Mouse (Mus musculus) midbrain, embryonic 11.5 days (tissue): ENCODE measurements around the gene Stk25. TPM values are rescaled to one million over a fixed set of nuclear protein-coding genes. Genes with fewer than 3 reads are reported as not detected.

Experiments
- ATAC-seq: fragments of 200-750 bp; cut with Nextera tagmentation; 2 replicates; pipeline ENCODE4 v1.8.0; 2017; ENCODE audit warnings: moderate TSS enrichment, moderate library complexity; ENCODE audit not compliant: low FRiP score
- DNase-seq: peaks from one replicate; pipeline ENCODE4 v3.0.0; 2015; ENCODE audit warnings: low spot score; ENCODE audit errors: missing footprints
- H3K27ac ChIP-seq: fragments of 300-500 bp; sonication (generic); 2 replicates; pipeline ENCODE4 v1.5.1; 2014; ENCODE audit warnings: low read depth, low read length
- H3K27me3 ChIP-seq: fragments of 300-500 bp; sonication (generic); 2 replicates; pipeline ENCODE4 v1.6.1; 2014; ENCODE audit warnings: mild to moderate bottlenecking, low read length, moderate library complexity, mixed read lengths; ENCODE audit not compliant: control insufficient read depth, insufficient read depth
- H3K36me3 ChIP-seq: fragments of 300-500 bp; sonication (generic); 2 replicates; pipeline ENCODE4 v1.6.1; 2014; ENCODE audit warnings: mild to moderate bottlenecking, low read length, moderate library complexity, mixed read lengths; ENCODE audit not compliant: control insufficient read depth, insufficient read depth
- H3K4me1 ChIP-seq: fragments of 300-500 bp; sonication (generic); 2 replicates; pipeline ENCODE4 v1.6.1; 2014; ENCODE audit warnings: low read length; ENCODE audit not compliant: control insufficient read depth, insufficient read depth
- H3K4me2 ChIP-seq: fragments of 300-500 bp; sonication (generic); 2 replicates; pipeline ENCODE4 v1.6.1; 2014; ENCODE audit warnings: mild to moderate bottlenecking, moderate library complexity
- H3K4me3 ChIP-seq: fragments of 300-500 bp; sonication (generic); 2 replicates; pipeline ENCODE4 v1.5.1; 2014; ENCODE audit warnings: low read depth, low read length
- H3K9ac ChIP-seq: fragments of 300-500 bp; sonication (generic); 2 replicates; pipeline ENCODE4 v1.6.1; 2014; ENCODE audit warnings: low read length
- H3K9me3 ChIP-seq: fragments of 300-500 bp; sonication (generic); 2 replicates; pipeline ENCODE4 v1.6.1; 2016; ENCODE audit warnings: low read length; ENCODE audit not compliant: control insufficient read depth
- WGBS: fragments of 180-500 bp; shearing (Covaris S2); extraction: QIAGEN DNeasy Blood & Tissue Kit; methylation state at CpG from one replicate; pipeline ENCODE4 v1.1.7; 2014; 5-methylcytosine and 5-hydroxymethylcytosine counted together
- polyA plus RNA-seq: library from polyadenylated mRNA; unstranded; fragments of >200 nt; fragmentation: Nextera tagmentation; extraction: Ambion mirVana; gene quantifications from 2 replicates; pipeline ENCODE4 v1.2.1, GENCODE M21; 2014

The Stk25 gene
- polyA plus RNA-seq, 1 experiment from 2014 or later: 187 TPM

DNA sequence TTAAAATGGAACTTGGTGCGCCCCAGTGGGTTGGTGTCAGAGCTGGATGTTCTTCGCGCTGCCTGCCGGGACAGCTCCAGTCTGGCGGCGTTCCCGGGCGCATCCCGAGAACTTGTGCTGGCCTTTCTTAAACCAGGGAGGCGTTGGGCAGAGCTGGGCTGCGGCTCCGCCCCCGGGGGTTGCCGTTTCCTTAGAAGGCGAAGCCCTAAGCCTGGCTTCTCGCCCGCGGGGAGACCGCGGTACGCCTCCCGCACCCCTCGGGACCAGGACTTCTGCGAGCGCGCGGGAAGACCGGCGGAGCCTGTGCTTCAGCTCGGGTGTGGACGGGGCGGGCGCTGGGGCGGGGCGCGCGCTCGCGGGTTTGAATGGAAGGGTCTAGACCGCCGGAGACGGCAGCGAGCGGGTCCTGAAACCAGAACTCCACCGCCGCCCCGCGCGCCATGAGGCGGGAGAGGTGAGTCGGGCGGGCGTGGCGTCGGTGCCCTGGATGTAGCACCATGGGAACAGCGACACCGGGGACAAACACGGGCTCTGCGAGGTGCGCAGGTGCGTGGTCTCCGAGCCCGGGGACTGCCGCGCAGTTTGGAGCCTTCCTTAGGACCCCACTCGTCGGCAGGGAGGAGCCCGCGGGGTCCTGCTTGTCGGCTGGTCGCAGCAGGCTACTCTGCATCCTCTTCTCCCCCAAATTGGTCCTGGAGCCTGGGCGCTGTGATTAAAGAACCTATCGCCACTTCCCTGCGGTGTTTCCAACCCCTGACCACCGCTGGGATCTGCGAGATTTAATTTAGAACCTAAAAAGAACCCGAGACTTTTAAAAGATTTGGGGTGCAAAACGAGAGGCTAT, 27.2 kb upstream of the Stk25 start, which contains the start of gene Bok:
Bok (plus strand) TSS at position 260 of the 844 bp plus-strand sequence.
- Histone ChIP-seq H3K27me3 (peaks cover 16% of the 10 kb centered on the region), H3K36me3 (no peaks in the 10 kb centered on the region), H3K4me2 (peak within 1 kb of the TSS; percentile 82), H3K4me1 (no peaks in the 10 kb centered on the region), H3K4me3 (peak within 1 kb of the TSS; percentile 45), H3K9ac (peak within 1 kb of the TSS; percentile 74), H3K9me3 (no peaks in the 10 kb centered on the region), H3K27ac (no peak within 1 kb of the TSS)
- WGBS: under 1% methylated on average over 78 of the region's 78 CpGs
- DNase-seq (peak; percentile 96), ATAC-seq (peak; percentile 64)

DNA sequence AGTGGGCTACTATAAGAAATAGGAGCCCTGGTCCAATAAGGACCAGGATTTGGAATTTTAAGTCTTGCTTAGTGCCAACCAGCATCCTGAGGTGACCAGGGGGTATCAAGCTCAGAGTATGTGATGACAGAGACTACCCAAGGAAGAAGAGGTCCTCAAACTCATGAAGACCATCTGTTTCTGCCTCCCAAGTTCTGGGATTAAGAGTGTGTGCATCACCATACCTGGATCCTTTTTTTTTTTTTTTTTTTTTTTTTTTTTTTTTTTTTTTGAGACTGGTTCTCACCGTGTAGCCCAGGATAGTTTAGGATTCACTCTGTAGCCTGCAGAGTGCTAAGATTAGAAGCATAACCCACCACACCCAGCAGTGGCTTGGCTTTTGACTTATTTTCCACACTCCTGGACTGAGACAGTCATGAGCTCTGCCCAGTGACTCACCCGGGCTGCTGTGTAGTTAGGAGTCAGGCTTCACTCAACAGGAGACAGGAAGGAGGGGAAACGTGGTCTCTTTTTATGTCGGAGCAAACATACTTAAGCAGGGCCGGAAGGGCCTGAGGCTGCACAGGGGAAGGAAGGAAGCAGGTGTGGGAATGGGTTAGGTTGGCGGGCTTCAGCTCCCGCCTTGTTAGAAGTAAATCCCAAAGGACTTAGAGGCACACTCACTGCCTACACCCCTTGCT, 21.6 kb upstream of the Stk25 start:
- ATAC-seq (no peak), DNase-seq (no peak)
- Histone ChIP-seq H3K4me3 (no peak overlapping the region), H3K27me3 (peaks cover 4% of the 10 kb centered on the region; the same call in 1 of the 2 replicates), H3K4me1 (no peaks in the 10 kb centered on the region), H3K4me2 (no peak overlapping the region), H3K9me3 (no peaks in the 10 kb centered on the region), H3K36me3 (no peaks in the 10 kb centered on the region), H3K27ac (no peak overlapping the region), H3K9ac (no peak overlapping the region)
- 71% methylated on average over 7 of the region's 7 CpGs for WGBS

DNA sequence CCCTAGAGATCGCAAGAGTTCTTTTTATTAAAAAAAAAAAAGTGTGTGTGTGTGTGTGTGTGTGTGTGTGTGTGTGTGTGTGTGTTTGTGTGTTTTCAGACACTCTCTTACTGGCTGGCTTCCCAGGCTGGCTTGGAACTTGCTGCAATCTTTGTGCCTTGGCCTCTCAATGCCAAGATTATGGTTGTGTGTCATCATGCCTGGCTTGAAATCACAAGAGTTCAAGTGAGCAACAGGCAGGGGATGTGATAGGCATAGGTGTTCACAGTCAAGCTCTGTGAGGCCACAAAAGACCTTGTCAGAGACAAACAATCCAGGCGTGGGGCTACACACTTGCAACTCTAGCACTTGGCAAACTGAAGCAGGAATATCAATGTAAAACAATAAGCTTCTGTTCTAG, 19.9 kb upstream of the Stk25 start:
- ATAC-seq (no peak), DNase-seq (peak; percentile 68)
- Histone ChIP-seq H3K9me3 (no peaks in the 10 kb centered on the region), H3K36me3 (no peaks in the 10 kb centered on the region), H3K4me1 (no peaks in the 10 kb centered on the region), H3K4me3 (no peak overlapping the region), H3K9ac (no peak overlapping the region), H3K4me2 (no peak overlapping the region), H3K27me3 (no peaks in the 10 kb centered on the region), H3K27ac (no peak overlapping the region)
- WGBS: 78% methylated on average over 2 of the region's 2 CpGs

DNA sequence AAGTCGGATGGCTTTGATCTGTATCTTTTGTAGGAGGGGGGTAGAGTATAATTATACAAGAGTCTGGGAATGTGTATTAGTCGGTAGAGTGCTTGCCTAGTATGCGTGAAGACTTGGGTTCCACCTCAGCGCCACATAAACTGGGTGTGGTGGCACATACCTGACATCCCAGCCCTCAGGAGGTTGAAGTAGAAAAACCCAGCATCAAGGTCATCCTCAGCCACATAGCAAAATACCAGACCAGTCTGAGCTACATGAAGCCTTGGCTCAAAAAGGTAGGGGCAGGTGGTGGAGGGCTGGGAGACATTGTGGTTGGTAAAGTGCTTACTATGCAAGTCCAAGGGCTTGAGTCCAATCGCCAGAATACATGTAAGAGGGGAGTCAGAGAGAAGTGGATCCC, 14.2 kb upstream of the Stk25 start:
- Histone ChIP-seq H3K27me3 (no peaks in the 10 kb centered on the region), H3K4me3 (no peak overlapping the region), H3K4me2 (no peak overlapping the region), H3K9ac (no peak overlapping the region), H3K4me1 (peaks cover 4% of the 10 kb centered on the region; the same call in 1 of the 2 replicates), H3K9me3 (no peaks in the 10 kb centered on the region), H3K27ac (no peak overlapping the region), H3K36me3 (no peaks in the 10 kb centered on the region)
- no peak for DNase-seq
- 89% methylated on average over 5 of the region's 5 CpGs for WGBS
- no peak for ATAC-seq

DNA sequence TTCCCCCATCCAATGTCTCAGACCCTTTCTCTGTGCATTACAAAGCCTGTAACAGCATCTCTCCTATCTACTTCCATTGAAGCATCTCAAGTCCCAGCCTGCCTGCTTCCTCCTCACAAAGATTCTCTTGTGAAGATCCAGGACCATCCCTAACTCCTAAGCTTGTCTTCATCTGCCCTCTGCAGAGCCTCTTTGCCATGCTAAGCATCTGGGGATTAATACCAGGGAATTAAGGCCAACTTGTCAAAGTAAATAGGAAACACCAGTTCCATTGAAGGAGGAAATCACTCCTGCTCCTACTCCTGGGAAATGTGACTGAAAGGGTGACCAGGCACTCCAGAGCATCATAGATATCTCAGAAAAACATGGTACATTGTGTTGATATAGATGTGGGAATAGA, 11.5 kb upstream of the Stk25 start:
- H3K4me3 ChIP-seq: no peak overlapping the region
- no peaks in the 10 kb centered on the region for H3K36me3 ChIP-seq
- H3K9me3 ChIP-seq: no peaks in the 10 kb centered on the region
- H3K4me1 ChIP-seq: peaks cover 4% of the 10 kb centered on the region; the same call in 1 of the 2 replicates
- no peak overlapping the region for H3K27ac ChIP-seq
- ATAC-seq: no peak
- no peak overlapping the region for H3K9ac ChIP-seq
- no peak for DNase-seq
- no peaks in the 10 kb centered on the region for H3K27me3 ChIP-seq
- no peak overlapping the region for H3K4me2 ChIP-seq

DNA sequence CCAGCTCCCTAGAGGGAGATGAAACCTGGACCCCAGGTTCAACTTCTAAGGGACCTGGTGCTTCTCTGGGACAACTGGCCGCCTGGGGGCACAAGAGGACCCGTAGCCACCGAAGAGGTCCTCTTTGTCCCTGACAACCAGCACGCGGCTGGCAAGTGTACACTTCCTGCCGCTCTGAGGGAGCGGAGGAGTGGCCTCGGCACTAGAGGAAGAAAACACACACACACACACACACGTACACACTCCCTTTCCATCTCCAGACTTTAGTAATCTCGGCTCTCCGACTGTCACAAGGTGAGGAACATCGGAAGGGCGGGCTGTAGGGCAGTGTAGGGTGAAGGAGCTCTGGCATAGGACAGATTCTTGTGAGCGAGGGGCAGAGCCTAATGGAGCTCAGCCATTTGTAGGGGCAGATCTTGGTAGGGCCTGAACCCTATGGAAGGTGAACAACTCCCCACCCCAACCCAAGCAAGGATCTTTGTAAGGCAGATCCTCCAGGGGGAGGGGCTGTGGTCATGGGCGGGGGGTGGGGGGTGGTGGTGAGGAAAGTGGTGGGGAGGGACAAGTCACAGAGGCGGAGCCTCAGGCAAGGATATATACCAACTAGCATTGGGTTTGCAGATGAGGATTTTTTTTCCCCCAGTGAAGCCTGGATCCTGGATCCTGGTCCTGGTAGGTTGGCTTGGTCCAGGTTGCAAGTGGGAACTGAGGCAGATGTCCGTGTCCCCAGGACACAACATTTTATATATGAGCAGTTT, 10.5 kb upstream of the Stk25 start:
- ATAC-seq (peak; percentile 88), DNase-seq (peak; percentile 93)
- H3K9ac ChIP-seq: peak overlapping the region; percentile 79
- WGBS: 9% methylated on average over 17 of the region's 17 CpGs
- no peaks in the 10 kb centered on the region for H3K36me3 ChIP-seq
- H3K27me3 ChIP-seq: no peaks in the 10 kb centered on the region
- H3K9me3 ChIP-seq: no peaks in the 10 kb centered on the region
- peaks cover 4% of the 10 kb centered on the region; the same call in 1 of the 2 replicates for H3K4me1 ChIP-seq
- peak overlapping the region; percentile 32 for H3K4me3 ChIP-seq
- peak overlapping the region; percentile 63 for H3K4me2 ChIP-seq
- H3K27ac ChIP-seq: peak overlapping the region; percentile 44; the same call in 1 of the 2 replicates

DNA sequence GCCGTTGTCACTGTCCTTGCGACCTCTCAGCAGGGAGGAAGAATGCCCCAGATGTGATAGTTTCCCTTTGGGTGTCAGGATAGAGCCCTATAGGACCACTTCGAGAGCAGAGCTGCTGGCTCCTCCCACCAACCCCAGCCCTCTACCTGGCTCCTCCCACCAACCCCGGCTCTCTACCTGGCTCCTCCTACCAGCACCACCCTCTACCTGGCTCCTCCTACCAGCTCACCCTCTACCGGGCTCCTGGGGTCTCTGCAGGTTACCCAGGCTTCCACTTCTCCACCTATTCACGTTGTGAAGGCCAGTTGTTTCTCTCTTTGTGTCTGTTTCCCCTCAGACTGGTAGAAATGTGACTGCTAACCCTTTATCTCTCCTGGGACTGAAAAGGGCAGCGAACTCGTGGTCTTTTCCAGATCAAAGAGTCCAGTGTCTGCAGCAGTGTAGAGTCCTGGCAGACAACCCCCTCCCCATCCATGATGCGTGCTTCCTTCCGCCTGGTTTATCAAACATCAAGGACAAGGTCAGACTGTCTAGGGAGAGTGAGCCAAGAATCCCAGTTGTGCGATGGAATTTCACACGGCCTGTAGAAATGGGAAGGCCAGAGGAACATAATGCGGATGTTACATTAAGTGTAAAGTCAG, 9.4 kb upstream of the Stk25 start:
- peaks cover 4% of the 10 kb centered on the region; the same call in 1 of the 2 replicates for H3K4me1 ChIP-seq
- H3K9ac ChIP-seq: no peak overlapping the region
- 31% methylated on average over 13 of the region's 13 CpGs for WGBS
- H3K4me3 ChIP-seq: no peak overlapping the region
- DNase-seq (no peak), ATAC-seq (peak; percentile 36; the same call in 1 of the 2 replicates)
- no peaks in the 10 kb centered on the region for H3K27me3 ChIP-seq
- H3K36me3 ChIP-seq: no peaks in the 10 kb centered on the region
- H3K4me2 ChIP-seq: no peak overlapping the region
- no peak overlapping the region for H3K27ac ChIP-seq
- no peaks in the 10 kb centered on the region for H3K9me3 ChIP-seq

DNA sequence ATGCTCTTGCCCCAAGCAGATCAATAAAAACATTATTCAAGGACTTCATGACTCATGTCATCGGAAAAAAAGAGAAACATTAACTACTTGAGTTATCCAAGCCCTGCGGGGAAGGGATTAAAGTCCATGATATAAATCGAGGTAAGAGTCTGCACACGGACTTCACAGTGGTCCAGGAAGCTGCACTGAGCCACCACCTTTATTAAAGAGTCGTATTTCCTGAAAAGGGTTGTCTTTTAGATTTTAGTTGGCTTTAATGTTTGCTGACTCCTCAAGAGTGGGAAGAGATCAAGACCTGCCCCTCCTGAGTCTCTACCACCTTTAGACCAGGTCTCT, 1.5 kb downstream of the Stk25 start:
- H3K27ac ChIP-seq: no peak overlapping the region
- no peak overlapping the region for H3K4me3 ChIP-seq
- H3K9me3 ChIP-seq: no peaks in the 10 kb centered on the region
- no peaks in the 10 kb centered on the region for H3K36me3 ChIP-seq
- 85% methylated on average over 5 of the region's 5 CpGs for WGBS
- no peaks in the 10 kb centered on the region for H3K4me1 ChIP-seq
- no peaks in the 10 kb centered on the region for H3K27me3 ChIP-seq
- DNase-seq (no peak), ATAC-seq (no peak)
- no peak overlapping the region for H3K4me2 ChIP-seq
- H3K9ac ChIP-seq: no peak overlapping the region
